Mouse (Mus musculus) embryonic fibroblast, embryonic 13.5 days (primary cell): ENCODE results near the gene Klhl6.

Experiments used
- CTCF ChIP-seq: IDR thresholded peaks from 2 replicates; pipeline ENCODE4 v1.5.1; 2011; ENCODE audit warnings: mild to moderate bottlenecking, control low read depth, low read length, moderate library complexity, borderline replicate concordance; ENCODE audit not compliant: insufficient read depth
- POLR2A ChIP-seq: IDR thresholded peaks from 2 replicates; pipeline ENCODE4 v1.6.1; 2011; ENCODE audit warnings: low read depth, mild to moderate bottlenecking, control low read depth, low read length, moderate library complexity

DNA sequence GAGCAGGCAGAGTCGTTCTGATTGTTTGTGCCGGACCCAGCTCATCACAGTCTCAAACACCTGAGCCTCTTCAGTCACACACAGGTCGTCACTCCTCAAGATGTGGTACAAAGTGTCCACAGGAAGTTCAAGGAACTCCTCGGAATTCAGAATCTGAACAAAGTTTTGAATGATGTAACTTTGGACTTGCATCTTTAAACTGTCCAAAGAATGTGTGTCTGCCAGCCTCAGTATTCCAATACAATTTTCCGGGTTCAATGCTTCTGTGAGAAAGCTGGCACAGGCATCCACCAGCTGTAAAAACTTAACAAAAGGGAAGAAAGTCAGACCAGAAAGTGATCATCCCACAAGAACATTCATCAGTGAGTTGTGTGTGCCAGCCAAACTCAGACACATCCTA lies 25.8 kb downstream of the Klhl6 start:
- TF ChIP-seq CTCF = no peak
- no peak for TF ChIP-seq POLR2A
